Mouse (Mus musculus) liver, postnatal 0 days (tissue): ENCODE data around the gene Mrpl19. TPM values are rescaled to one million over a fixed set of nuclear protein-coding genes. Genes with fewer than 3 reads are reported as not detected.

Experiments used
- ATAC-seq: fragments of 200-750 bp; cut with Nextera tagmentation; 2 replicates; pipeline ENCODE4 v1.8.0; 2017; ENCODE audit warnings: mild to moderate bottlenecking, moderate library complexity
- DNase-seq: peaks from one replicate; pipeline ENCODE4 v3.0.0-alpha.2; 2016
- H3K27ac ChIP-seq: fragments of 300-500 bp; sonication (generic); 2 replicates; pipeline ENCODE4 v1.5.1; 2014; ENCODE audit warnings: antibody characterized with exemption, moderate library complexity, mild to moderate bottlenecking, low read depth
- H3K27me3 ChIP-seq: fragments of 300-500 bp; sonication (generic); 2 replicates; pipeline ENCODE4 v1.6.1; 2014; ENCODE audit warnings: low read length, control low read depth, mixed read lengths; ENCODE audit not compliant: insufficient read depth
- H3K36me3 ChIP-seq: fragments of 300-500 bp; sonication (generic); replicated peaks from 2 replicates; pipeline ENCODE4 v1.6.1; 2014; ENCODE audit warnings: mild to moderate bottlenecking, control low read depth, low read length, moderate library complexity, mixed read lengths; ENCODE audit not compliant: insufficient read depth
- H3K4me1 ChIP-seq: fragments of 300-500 bp; sonication (generic); 2 replicates; pipeline ENCODE4 v1.6.1; 2014; ENCODE audit warnings: antibody characterized with exemption, mild to moderate bottlenecking, control low read depth; ENCODE audit not compliant: insufficient read depth
- H3K4me2 ChIP-seq: fragments of 300-500 bp; sonication (generic); 2 replicates; pipeline ENCODE4 v1.6.1; 2014; ENCODE audit warnings: low read depth, mild to moderate bottlenecking, low read length, moderate library complexity, mixed read lengths
- H3K4me3 ChIP-seq: fragments of 300-500 bp; sonication (generic); 2 replicates; pipeline ENCODE4 v1.5.1; 2014; ENCODE audit warnings: low read depth, low read length
- H3K9ac ChIP-seq: fragments of 300-500 bp; sonication (generic); replicated peaks from 2 replicates; pipeline ENCODE4 v1.6.1; 2014; ENCODE audit warnings: mild to moderate bottlenecking, moderate library complexity
- H3K9me3 ChIP-seq: fragments of 300-500 bp; sonication (generic); 2 replicates; pipeline ENCODE4 v1.6.1; 2016; ENCODE audit warnings: mild to moderate bottlenecking, control low read depth, low read length, mixed read lengths
- CTCF ChIP-seq: sonication (generic); IDR thresholded peaks from 2 replicates; pipeline ENCODE4 v1.5.1; 2016; ENCODE audit warnings: antibody characterized with exemption, low read depth
- EP300 ChIP-seq: IDR thresholded peaks from 2 replicates; pipeline ENCODE4 v1.6.1; 2016; ENCODE audit warnings: antibody characterized with exemption, low read depth, mild to moderate bottlenecking
- WGBS: fragments of 180-500 bp; shearing (Covaris S2); extraction: QIAGEN DNeasy Blood & Tissue Kit; methylation state at CpG from one replicate; pipeline ENCODE4 v1.1.7; 2014; ENCODE audit not compliant: insufficient replicate concordance; 5-methylcytosine and 5-hydroxymethylcytosine counted together
- polyA plus RNA-seq: library from polyadenylated mRNA; unstranded; fragments of >200 nt; fragmentation: Nextera tagmentation; extraction: Ambion mirVana; gene quantifications from 2 replicates; pipeline ENCODE4 v1.2.1, GENCODE M21; 2015

Gene Mrpl19
- polyA plus RNA-seq, 1 experiment from 2014 or later, result 14.2 TPM

DNA sequence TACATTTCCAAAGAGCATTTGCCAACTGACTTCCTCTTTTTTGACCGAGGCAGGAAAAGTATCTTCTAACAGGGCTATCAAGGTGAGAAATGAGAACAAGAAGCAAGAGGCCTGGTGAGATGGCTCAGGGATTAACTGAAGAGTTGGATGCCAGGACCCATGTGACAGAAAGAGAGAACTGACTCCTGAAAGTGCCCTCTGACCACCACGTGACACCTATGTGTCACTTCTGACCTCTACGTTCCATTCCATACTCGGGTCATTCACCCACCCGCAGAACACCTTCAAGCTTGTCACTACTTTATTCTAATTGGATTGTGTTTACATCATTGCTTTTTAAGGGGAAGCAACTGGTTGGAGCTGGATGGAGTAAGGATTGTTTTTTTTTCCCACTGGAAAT lies 20.8 kb upstream of the Mrpl19 start:
- H3K4me1 ChIP-seq, result peaks cover 9% of the 10 kb centered on the region; the same call in 1 of the 2 replicates
- H3K4me3 ChIP-seq, result no peak overlapping the region
- no peak for DNase-seq
- TF ChIP-seq EP300 (no peak), CTCF (no peak)
- no peaks in the 10 kb centered on the region for H3K36me3 ChIP-seq
- 26% methylated on average over 5 of the region's 5 CpGs for WGBS
- H3K9ac ChIP-seq, result no peak overlapping the region
- no peaks in the 10 kb centered on the region for H3K9me3 ChIP-seq
- no peaks in the 10 kb centered on the region for H3K27me3 ChIP-seq
- H3K27ac ChIP-seq, result no peak overlapping the region
- H3K4me2 ChIP-seq, result no peak overlapping the region
- ATAC-seq, result peak; percentile 65

- no peak for ATAC-seq
- H3K4me2 ChIP-seq, result no peak overlapping the region
- 75% methylated on average over 8 of the region's 8 CpGs for WGBS
- no peaks in the 10 kb centered on the region for H3K27me3 ChIP-seq
- peaks cover 9% of the 10 kb centered on the region; the same call in 1 of the 2 replicates for H3K4me1 ChIP-seq
- no peak overlapping the region for H3K27ac ChIP-seq
- no peak overlapping the region for H3K9ac ChIP-seq
- DNase-seq, result no peak
- TF ChIP-seq CTCF (no peak), EP300 (no peak)
- no peaks in the 10 kb centered on the region for H3K9me3 ChIP-seq
- no peaks in the 10 kb centered on the region for H3K36me3 ChIP-seq
- H3K4me3 ChIP-seq, result no peak overlapping the region
Observed at GRCm38 (mm10) chr6:81986171-81986570, 20.4 kb upstream of the Mrpl19 start.

DNA sequence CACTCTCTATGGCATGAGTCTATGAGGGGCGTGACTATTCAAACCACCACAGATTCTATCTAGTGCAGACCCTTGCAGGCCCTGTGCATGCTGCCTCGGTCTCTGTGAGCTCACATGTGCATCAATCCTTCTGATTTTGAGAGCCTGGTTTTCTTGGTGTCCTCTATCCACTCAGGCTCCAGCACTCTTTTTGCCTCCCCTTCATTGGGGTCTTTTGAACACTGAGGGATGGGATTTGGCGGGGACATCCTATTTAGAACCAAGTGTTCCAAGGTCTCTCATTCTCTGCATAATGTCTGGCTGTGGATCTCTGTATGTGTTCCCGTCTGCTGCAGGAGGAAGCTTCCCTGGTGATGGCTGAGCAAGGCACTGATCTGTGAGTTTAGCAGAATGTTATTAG lies 13.5 kb upstream of the Mrpl19 start:
- no peaks in the 10 kb centered on the region for H3K4me1 ChIP-seq
- H3K27ac ChIP-seq, result no peak overlapping the region
- H3K27me3 ChIP-seq, result no peaks in the 10 kb centered on the region
- no peak overlapping the region for H3K9ac ChIP-seq
- H3K4me2 ChIP-seq, result no peak overlapping the region
- ATAC-seq (no peak), DNase-seq (no peak)
- 74% methylated on average over 4 of the region's 4 CpGs for WGBS
- no peak overlapping the region for H3K4me3 ChIP-seq
- no peak for TF ChIP-seq CTCF
- no peaks in the 10 kb centered on the region for H3K36me3 ChIP-seq
- no peaks in the 10 kb centered on the region for H3K9me3 ChIP-seq

DNA sequence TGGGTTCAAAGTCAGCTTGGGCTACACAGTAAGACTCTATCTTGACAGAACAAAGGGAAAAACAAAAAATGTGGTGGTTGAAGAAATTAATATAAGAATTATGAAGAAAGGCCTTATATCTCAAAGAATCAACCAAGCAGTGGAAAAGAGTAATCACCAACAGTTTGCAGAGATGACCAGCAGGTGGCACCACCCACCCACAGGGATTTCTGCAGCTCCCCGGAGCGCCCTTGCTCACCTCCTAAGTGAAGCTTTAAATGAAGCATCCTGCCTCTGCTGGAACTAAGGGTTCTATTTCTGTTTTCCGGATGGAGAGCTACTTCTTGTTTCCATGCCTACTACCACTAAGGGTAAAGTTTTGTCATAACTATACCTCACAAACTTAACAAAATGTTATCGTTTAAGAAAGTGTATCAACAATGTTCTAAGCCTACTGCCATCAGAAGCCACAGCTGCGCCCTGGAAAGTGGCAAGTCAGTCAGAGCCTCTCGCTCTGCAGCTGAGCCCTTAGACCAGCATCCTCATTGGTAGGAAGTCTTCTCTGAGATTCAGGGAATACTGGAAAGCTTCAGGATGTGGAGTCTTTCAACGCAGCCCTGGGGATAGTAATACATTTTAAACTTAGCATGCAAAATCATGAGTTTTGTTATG lies 10.3 kb upstream of the Mrpl19 start:
- Histone ChIP-seq H3K36me3 (no peaks in the 10 kb centered on the region), H3K9me3 (no peaks in the 10 kb centered on the region), H3K27ac (no peak overlapping the region), H3K9ac (no peak overlapping the region), H3K4me2 (no peak overlapping the region), H3K4me3 (no peak overlapping the region), H3K27me3 (no peaks in the 10 kb centered on the region), H3K4me1 (no peaks in the 10 kb centered on the region)
- peak; percentile 81 for DNase-seq
- 37% methylated on average over 7 of the region's 7 CpGs for WGBS
- TF ChIP-seq CTCF (peak; percentile 89), EP300 (no peak)
- peak; percentile 43; the same call in 1 of the 2 replicates for ATAC-seq

DNA sequence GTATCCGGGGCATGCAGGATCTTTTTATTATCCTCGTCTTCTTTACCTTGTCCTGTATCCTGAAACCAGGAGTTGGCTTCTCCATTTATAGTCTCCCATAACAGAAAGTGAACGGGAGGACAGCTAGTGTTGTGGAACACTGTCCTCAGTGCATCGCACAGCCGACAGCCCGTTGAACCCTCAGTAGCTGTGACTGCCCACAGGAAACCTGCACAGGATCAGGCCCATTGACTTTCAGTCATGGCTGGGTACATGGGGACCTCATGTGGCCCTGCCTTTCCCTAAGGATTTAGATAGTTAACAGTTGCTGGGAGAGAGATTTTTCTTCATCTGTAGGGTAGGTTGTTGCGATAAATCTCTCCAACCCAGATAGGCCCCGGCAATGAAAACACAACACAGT lies 6.8 kb upstream of the Mrpl19 start:
- Histone ChIP-seq H3K27me3 (no peaks in the 10 kb centered on the region), H3K36me3 (no peaks in the 10 kb centered on the region), H3K9me3 (no peaks in the 10 kb centered on the region), H3K9ac (no peak overlapping the region), H3K4me2 (no peak overlapping the region), H3K27ac (no peak overlapping the region), H3K4me3 (no peak overlapping the region), H3K4me1 (no peaks in the 10 kb centered on the region)
- DNase-seq, result no peak
- ATAC-seq, result no peak
- 83% methylated on average over 8 of the region's 8 CpGs for WGBS
- no peak for TF ChIP-seq EP300
- no peak for TF ChIP-seq CTCF

DNA sequence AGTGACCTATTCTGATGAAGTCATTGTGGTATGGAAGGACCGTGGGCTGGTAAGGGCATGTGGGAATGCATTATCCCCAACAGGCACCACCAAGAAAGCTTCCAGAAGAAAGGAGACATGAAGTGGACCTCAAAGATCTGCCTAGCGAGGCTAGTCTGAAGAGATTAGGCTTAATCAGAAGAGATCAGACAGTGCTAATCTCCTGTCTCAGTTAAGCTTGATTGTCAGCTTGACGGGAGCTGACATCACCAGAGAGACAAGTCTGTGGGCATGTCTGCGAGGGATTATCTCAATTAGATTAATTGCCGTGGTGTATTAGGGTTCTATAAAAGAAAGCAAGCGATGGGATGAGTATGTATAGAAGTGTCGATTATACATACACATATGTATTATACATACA lies 5.4 kb upstream of the Mrpl19 start:
- Histone ChIP-seq H3K4me3 (no peak overlapping the region), H3K9ac (no peak overlapping the region), H3K9me3 (no peaks in the 10 kb centered on the region), H3K4me1 (no peaks in the 10 kb centered on the region), H3K27ac (no peak overlapping the region), H3K36me3 (no peaks in the 10 kb centered on the region), H3K4me2 (no peak overlapping the region), H3K27me3 (no peaks in the 10 kb centered on the region)
- ATAC-seq (no peak), DNase-seq (no peak)
- WGBS, result 77% methylated on average over 7 of the region's 7 CpGs
- TF ChIP-seq EP300 (no peak), CTCF (no peak)

DNA sequence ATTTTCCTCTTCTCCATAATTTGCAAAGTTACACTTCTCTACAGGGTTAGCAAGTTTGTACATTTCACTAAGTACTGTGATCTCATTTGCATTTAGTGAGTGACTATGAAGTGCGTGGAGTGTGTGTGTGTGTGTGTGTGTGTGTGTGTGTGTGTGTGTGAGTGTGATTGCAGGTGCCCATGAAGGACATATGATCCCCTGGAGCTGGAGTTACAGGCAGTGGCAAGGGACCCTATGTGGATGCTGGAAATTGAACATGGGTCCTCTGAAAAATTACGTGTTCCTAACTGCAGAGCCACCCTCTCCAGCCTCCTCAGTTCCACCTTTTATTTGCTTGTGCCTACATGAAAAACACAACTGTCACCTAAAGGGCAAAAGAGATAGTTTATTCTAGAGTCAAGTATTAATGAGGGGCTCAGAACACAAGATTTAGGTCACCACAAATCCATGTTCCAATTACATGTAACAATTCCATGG lies 348 bp upstream of the Mrpl19 start:
- H3K4me3 ChIP-seq, result peak overlapping the region; percentile 89
- no peaks in the 10 kb centered on the region for H3K9me3 ChIP-seq
- peaks cover 13% of the 10 kb centered on the region for H3K36me3 ChIP-seq
- no peak overlapping the region for H3K9ac ChIP-seq
- no peak for DNase-seq
- TF ChIP-seq CTCF, result no peak
- TF ChIP-seq EP300, result no peak
- H3K27ac ChIP-seq, result no peak overlapping the region
- peak; percentile 43 for ATAC-seq
- H3K27me3 ChIP-seq, result no peaks in the 10 kb centered on the region
- no peaks in the 10 kb centered on the region; the same call in 1 of the 2 replicates for H3K4me1 ChIP-seq
- WGBS, result 54% methylated on average over 2 of the region's 2 CpGs
- peak overlapping the region; percentile 86 for H3K4me2 ChIP-seq
